Mouse (Mus musculus): ENCODE measurements at regions not wholly inside any gene's neighbourhood (a gene's known extent, or its start where the extent isn't known, plus 50 kb on each side); places are given as distances from the start of the nearest gene placed in this dataset.

GRCm38 (mm10) chr5:101538410-101539253, 126.2 kb downstream of the Nkx6-1 start:
- TF ChIP-seq POLR2A (IDR thresholded peaks at IDR 0.05; ENCODE audit: borderline replicate concordance, extremely low read depth, insufficient read depth, insufficient read length, poor library complexity, severe bottlenecking) (no peak), CTCF (IDR thresholded peaks at IDR 0.05; ENCODE audit: borderline replicate concordance, extremely low read depth, insufficient read depth, insufficient read length) (no peak)
- no peak for DNase-seq (ENCODE audit: low read depth)

- TF ChIP-seq POLR2A (IDR thresholded peaks at IDR 0.05; ENCODE audit: borderline replicate concordance, extremely low read depth, insufficient read depth, insufficient read length, poor library complexity, severe bottlenecking) (no peak), CTCF (IDR thresholded peaks at IDR 0.05; ENCODE audit: borderline replicate concordance, extremely low read depth, insufficient read depth, insufficient read length) (no peak)
- DNase-seq (ENCODE audit: low read depth): peak; percentile 80
Measured at GRCm38 (mm10) chr5:101537518-101538380, 127.0 kb downstream of the Nkx6-1 start.

- DNase-seq (ENCODE audit: low read depth): no peak
- no peak for TF ChIP-seq CTCF (IDR thresholded peaks at IDR 0.05; ENCODE audit: borderline replicate concordance, extremely low read depth, insufficient read depth, insufficient read length)
Measured at GRCm38 (mm10) chr5:101535451-101535850, 129.3 kb downstream of the Nkx6-1 start.

GRCm38 (mm10) chr5:101525346-101525745, 139.4 kb downstream of the Nkx6-1 start:
- DNase-seq (ENCODE audit: low read depth): no peak
- TF ChIP-seq CTCF (IDR thresholded peaks at IDR 0.05; ENCODE audit: borderline replicate concordance, extremely low read depth, insufficient read depth, insufficient read length) (no peak), POLR2A (IDR thresholded peaks at IDR 0.05; ENCODE audit: borderline replicate concordance, extremely low read depth, insufficient read depth, insufficient read length, poor library complexity, severe bottlenecking) (no peak)

- TF ChIP-seq CTCF (IDR thresholded peaks at IDR 0.05; ENCODE audit: borderline replicate concordance, extremely low read depth, insufficient read depth, insufficient read length): no peak
- TF ChIP-seq POLR2A (IDR thresholded peaks at IDR 0.05; ENCODE audit: borderline replicate concordance, extremely low read depth, insufficient read depth, insufficient read length, poor library complexity, severe bottlenecking): no peak
- DNase-seq (ENCODE audit: low read depth): peak; percentile 67
Measured at GRCm38 (mm10) chr5:101524670-101525069, 140.1 kb downstream of the Nkx6-1 start.

GRCm38 (mm10) chr5:101523902-101524301, 140.9 kb downstream of the Nkx6-1 start:
- DNase-seq (ENCODE audit: low read depth): peak; percentile 86
- TF ChIP-seq POLR2A (IDR thresholded peaks at IDR 0.05; ENCODE audit: borderline replicate concordance, extremely low read depth, insufficient read depth, insufficient read length, poor library complexity, severe bottlenecking) (no peak), CTCF (IDR thresholded peaks at IDR 0.05; ENCODE audit: borderline replicate concordance, extremely low read depth, insufficient read depth, insufficient read length) (no peak)

GRCm38 (mm10) chr5:101523490-101523889, 141.3 kb downstream of the Nkx6-1 start:
- DNase-seq (ENCODE audit: low read depth): peak; percentile 11
- no peak for TF ChIP-seq CTCF (IDR thresholded peaks at IDR 0.05; ENCODE audit: borderline replicate concordance, extremely low read depth, insufficient read depth, insufficient read length)
- no peak for TF ChIP-seq POLR2A (IDR thresholded peaks at IDR 0.05; ENCODE audit: borderline replicate concordance, extremely low read depth, insufficient read depth, insufficient read length, poor library complexity, severe bottlenecking)

- TF ChIP-seq POLR2A (IDR thresholded peaks at IDR 0.05; ENCODE audit: borderline replicate concordance, extremely low read depth, insufficient read depth, insufficient read length, poor library complexity, severe bottlenecking) (no peak), CTCF (IDR thresholded peaks at IDR 0.05; ENCODE audit: borderline replicate concordance, extremely low read depth, insufficient read depth, insufficient read length) (no peak)
Measured at GRCm38 (mm10) chr5:101520935-101521655, 143.7 kb downstream of the Nkx6-1 start.

GRCm38 (mm10) chr5:101518791-101519547, 145.8 kb downstream of the Nkx6-1 start:
- DNase-seq (ENCODE audit: low read depth): peak; percentile 83
- TF ChIP-seq POLR2A (IDR thresholded peaks at IDR 0.05; ENCODE audit: borderline replicate concordance, extremely low read depth, insufficient read depth, insufficient read length, poor library complexity, severe bottlenecking) (no peak), CTCF (IDR thresholded peaks at IDR 0.05; ENCODE audit: borderline replicate concordance, extremely low read depth, insufficient read depth, insufficient read length) (no peak)

More at GRCm38 (mm10) chr5:101520935-101521655, 143.7 kb downstream of the Nkx6-1 start:
- DNase-seq (ENCODE audit: low read depth): peak; percentile 71

- DNase-seq (ENCODE audit: low read depth): no peak
- no peak for TF ChIP-seq POLR2A (IDR thresholded peaks at IDR 0.05; ENCODE audit: borderline replicate concordance, extremely low read depth, insufficient read depth, insufficient read length, poor library complexity, severe bottlenecking)
- TF ChIP-seq CTCF (IDR thresholded peaks at IDR 0.05; ENCODE audit: borderline replicate concordance, extremely low read depth, insufficient read depth, insufficient read length): no peak
Measured at GRCm38 (mm10) chr5:101497698-101498048, 167.1 kb downstream of the Nkx6-1 start.

Measured in brain, embryonic 14.5 days (tissue).